Mouse (Mus musculus) C2C12 (cell line): ENCODE results near the gene Hoxa1. TPM values are rescaled to one million over a fixed set of nuclear protein-coding genes. Genes with fewer than 3 reads are reported as not detected.

Experiments
- H3K27me3 ChIP-seq: one replicate; pipeline ENCODE4 v1.6.1; 2011; ENCODE audit not compliant: control insufficient read depth, insufficient read depth, insufficient read length
- H3K36me3 ChIP-seq: one replicate; pipeline ENCODE4 v1.6.1; 2011; ENCODE audit not compliant: control insufficient read depth, insufficient read depth
- H3K4me3 ChIP-seq: one replicate; pipeline ENCODE4 v1.5.1; 2011; ENCODE audit warnings: mild to moderate bottlenecking, control low read depth; ENCODE audit not compliant: poor library complexity, insufficient read depth, severe bottlenecking
- H3K79me2 ChIP-seq: one replicate; pipeline ENCODE4 v1.6.1; 2011; ENCODE audit not compliant: control insufficient read depth, insufficient read depth
- H3K79me3 ChIP-seq: one replicate; pipeline ENCODE4 v1.6.1; 2011; ENCODE audit warnings: low read depth, control low read depth
- H3ac ChIP-seq: one replicate; pipeline ENCODE3; 2011; ENCODE audit warnings: low read depth; ENCODE audit not compliant: control insufficient read depth, insufficient read length
- CEBPB ChIP-seq: IDR thresholded peaks from one replicate; pipeline ENCODE4 v1.6.1; 2011; ENCODE audit warnings: low read depth, mild to moderate bottlenecking, control low read depth, moderate library complexity
- CTCF ChIP-seq: IDR thresholded peaks from one replicate; pipeline ENCODE4 v1.5.1; 2011; ENCODE audit not compliant: control insufficient read depth, insufficient read depth, insufficient read length
- FOSL1 ChIP-seq: IDR thresholded peaks from one replicate; pipeline ENCODE4 v1.8.0; 2011; ENCODE audit warnings: mild to moderate bottlenecking, low read length; ENCODE audit not compliant: poor library complexity, insufficient read depth, severe bottlenecking
- MAX ChIP-seq: IDR thresholded peaks from one replicate; pipeline ENCODE4 v1.6.1; 2011; ENCODE audit warnings: mild to moderate bottlenecking, control low read depth
- MYOD1 ChIP-seq: IDR thresholded peaks from one replicate; pipeline ENCODE4 v1.6.1; 2011; ENCODE audit warnings: low read depth; ENCODE audit not compliant: control insufficient read depth, insufficient read length
- MYOG ChIP-seq: IDR thresholded peaks from one replicate; pipeline ENCODE4 v1.6.1; 2011; ENCODE audit not compliant: control insufficient read depth, insufficient read length; ENCODE audit errors: extremely low read depth
- USF1 ChIP-seq: IDR thresholded peaks from one replicate; pipeline ENCODE4 v1.6.1; 2011; ENCODE audit warnings: low read depth, mild to moderate bottlenecking, control low read depth, moderate library complexity
- polyA plus RNA-seq: library from polyadenylated mRNA; unstranded; fragments of >200 nt; fragmentation: generic; extraction: Trizol; gene quantifications from one replicate; pipeline ENCODE4 v1.2.1, GENCODE M21; 2012; ENCODE audit warnings: missing spikeins

Hoxa1 gene
- polyA plus RNA-seq, 1 experiment = 0.96 TPM

- Histone ChIP-seq H3K36me3 (no peaks in the 10 kb centered on the region), H3K79me2 (no peaks in the 10 kb centered on the region), H3K4me3 (no peak overlapping the region), H3ac (no peak overlapping the region), H3K79me3 (no peaks in the 10 kb centered on the region), H3K27me3 (no peaks in the 10 kb centered on the region)
- TF ChIP-seq MYOG (no peak), CEBPB (no peak), USF1 (no peak), MAX (no peak), CTCF (no peak), FOSL1 (no peak), MYOD1 (no peak)
Measured at GRCm38 (mm10) chr6:52185834-52186233, 27.7 kb upstream of the Hoxa1 start.

- H3K79me3 ChIP-seq = no peaks in the 10 kb centered on the region
- H3K36me3 ChIP-seq = no peaks in the 10 kb centered on the region
- H3K27me3 ChIP-seq = no peaks in the 10 kb centered on the region
- H3K79me2 ChIP-seq = no peaks in the 10 kb centered on the region
- no peak overlapping the region for H3K4me3 ChIP-seq
- no peak overlapping the region for H3ac ChIP-seq
- TF ChIP-seq MYOG (no peak), CTCF (no peak), MAX (no peak), MYOD1 (no peak), FOSL1 (no peak), CEBPB (no peak), USF1 (no peak)
Measured at GRCm38 (mm10) chr6:52185222-52185621, 27.1 kb upstream of the Hoxa1 start.

GRCm38 (mm10) chr6:52184668-52185067 lies 26.6 kb upstream of the Hoxa1 start:
- H3K4me3 ChIP-seq = no peak overlapping the region
- H3K27me3 ChIP-seq = no peaks in the 10 kb centered on the region
- H3K79me3 ChIP-seq = no peaks in the 10 kb centered on the region
- H3ac ChIP-seq = no peak overlapping the region
- H3K79me2 ChIP-seq = no peaks in the 10 kb centered on the region
- TF ChIP-seq USF1 = no peak
- no peak for TF ChIP-seq FOSL1
- TF ChIP-seq CTCF = no peak
- no peak for TF ChIP-seq MYOG
- TF ChIP-seq MYOD1 = no peak
- TF ChIP-seq CEBPB = no peak
- TF ChIP-seq MAX = no peak
- no peaks in the 10 kb centered on the region for H3K36me3 ChIP-seq

- H3ac ChIP-seq = no peak overlapping the region
- TF ChIP-seq MYOD1 (no peak), MYOG (no peak), FOSL1 (no peak), USF1 (no peak), CTCF (no peak), MAX (no peak), CEBPB (no peak)
- H3K79me2 ChIP-seq = no peaks in the 10 kb centered on the region
- H3K4me3 ChIP-seq = no peak overlapping the region
- H3K79me3 ChIP-seq = no peaks in the 10 kb centered on the region
- H3K36me3 ChIP-seq = no peaks in the 10 kb centered on the region
- no peaks in the 10 kb centered on the region for H3K27me3 ChIP-seq
Measured at GRCm38 (mm10) chr6:52183311-52184080, 25.4 kb upstream of the Hoxa1 start.

GRCm38 (mm10) chr6:52182793-52183192 lies 24.7 kb upstream of the Hoxa1 start:
- TF ChIP-seq FOSL1 = no peak
- TF ChIP-seq MYOD1 = no peak
- no peak for TF ChIP-seq CEBPB
- TF ChIP-seq MAX = no peak
- TF ChIP-seq CTCF = no peak
- no peak for TF ChIP-seq USF1
- no peak for TF ChIP-seq MYOG
- Histone ChIP-seq H3K79me2 (no peaks in the 10 kb centered on the region), H3ac (no peak overlapping the region), H3K79me3 (no peaks in the 10 kb centered on the region), H3K36me3 (no peaks in the 10 kb centered on the region), H3K27me3 (no peaks in the 10 kb centered on the region), H3K4me3 (no peak overlapping the region)

GRCm38 (mm10) chr6:52182030-52182429 lies 23.9 kb upstream of the Hoxa1 start:
- Histone ChIP-seq H3K79me3 (no peaks in the 10 kb centered on the region), H3K36me3 (no peaks in the 10 kb centered on the region), H3K27me3 (no peaks in the 10 kb centered on the region), H3K79me2 (no peaks in the 10 kb centered on the region), H3K4me3 (no peak overlapping the region), H3ac (no peak overlapping the region)
- no peak for TF ChIP-seq MYOG
